In the genomic region with DNA sequence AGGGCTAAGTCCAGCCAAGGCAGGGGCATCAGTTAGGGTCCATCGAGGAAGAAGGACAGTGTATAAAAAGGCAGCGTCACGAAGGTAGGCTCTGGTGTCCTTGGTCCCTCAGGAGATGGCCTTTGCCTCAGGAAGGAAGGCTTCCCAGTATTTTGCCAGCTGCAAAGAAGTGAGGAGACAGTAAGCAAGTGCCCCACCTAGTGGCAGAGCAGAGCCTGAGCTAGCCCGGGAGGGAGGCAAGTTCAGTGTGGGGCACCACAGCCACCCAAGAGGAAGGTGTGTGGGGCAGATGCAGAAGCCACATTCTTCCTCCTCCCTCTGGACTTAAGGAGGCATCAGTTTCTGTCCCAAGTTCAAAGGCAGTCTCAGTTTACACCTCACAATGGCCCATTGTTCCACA, we compare ENCODE assay signal across 7 mouse cellular contexts. TPM values are rescaled to one million over a fixed set of nuclear protein-coding genes. Genes with fewer than 3 reads are reported as not detected.
A peak's percentile ranks its signal among the peaks of the same experiment; 100 is the strongest.
DNase-seq lines count a peak whose midpoint lies in the region; ATAC-seq and TF ChIP-seq lines count a peak whose summit lies in the region.

No protein-coding gene starts in this region.

- peak; percentile 70; the same call in 1 of the 2 replicates for TF ChIP-seq CTCF in cerebellum, adult 2 months (IDR thresholded peaks at IDR 0.05; ENCODE audit: borderline replicate concordance, insufficient read depth, low read depth, low read length)

- no peaks in the 10 kb centered on the region for H3K9me3 ChIP-seq in midbrain, embryonic 10.5 days (replicated peaks)
- H3K9me3 ChIP-seq in midbrain, embryonic 16.5 days (replicated peaks; ENCODE audit: control insufficient read depth, low read length, poor library complexity, severe bottlenecking): no peaks in the 10 kb centered on the region
- H3K9me3 ChIP-seq in hindbrain, embryonic 12.5 days (replicated peaks): no peaks in the 10 kb centered on the region
- no peaks in the 10 kb centered on the region for H3K9me3 ChIP-seq in liver, embryonic 15.5 days (replicated peaks)

- ATAC-seq in midbrain, embryonic 16.5 days: no peak
- no peak for ATAC-seq in hindbrain, embryonic 12.5 days (ENCODE audit: low FRiP score)
- ATAC-seq in liver, embryonic 15.5 days (ENCODE audit: insufficient read depth): 0 out of 2 replicates have a peak, but pooled peaks have one; percentile 32

- TF ChIP-seq POLR2A in cerebellum, adult 2 months (IDR thresholded peaks at IDR 0.05; ENCODE audit: borderline replicate concordance, insufficient read depth, low read length): no peak

- no peak overlapping the region for H3K27ac ChIP-seq in midbrain, embryonic 10.5 days (replicated peaks)
- no peak overlapping the region for H3K27ac ChIP-seq in midbrain, embryonic 16.5 days (ENCODE audit: low read length)
- H3K27ac ChIP-seq in cerebellum, adult 2 months (ENCODE audit: insufficient read depth, low read length): no peak overlapping the region
- peak overlapping the region; percentile 30; the same call in 1 of the 2 replicates for H3K27ac ChIP-seq in hindbrain, embryonic 12.5 days
- 0 out of 2 replicates have a peak overlapping the region, but pooled peaks have one; percentile 3 for H3K27ac ChIP-seq in liver, embryonic 15.5 days (replicated peaks)

- H3K4me1 ChIP-seq in midbrain, embryonic 10.5 days: peaks cover 3% of the 10 kb centered on the region; the same call in 1 of the 2 replicates
- H3K4me1 ChIP-seq in midbrain, embryonic 16.5 days (ENCODE audit: control insufficient read depth, insufficient read depth, low read length): no peaks in the 10 kb centered on the region
- H3K4me1 ChIP-seq in cerebellum, adult 2 months (ENCODE audit: control insufficient read depth, insufficient read depth, low read length): no peaks in the 10 kb centered on the region; the same call in 1 of the 2 replicates
- H3K4me1 ChIP-seq in hindbrain, embryonic 12.5 days: peaks cover 3% of the 10 kb centered on the region; the same call in 1 of the 2 replicates
- H3K4me1 ChIP-seq in liver, embryonic 15.5 days (replicated peaks): peaks cover 14% of the 10 kb centered on the region

- no peaks in the 10 kb centered on the region for H3K27me3 ChIP-seq in midbrain, embryonic 10.5 days (ENCODE audit: low read depth, poor library complexity, severe bottlenecking)
- no peaks in the 10 kb centered on the region for H3K27me3 ChIP-seq in midbrain, embryonic 16.5 days (ENCODE audit: control insufficient read depth, insufficient read depth, low read depth, low read length)
- H3K27me3 ChIP-seq in cerebellum, adult 2 months (ENCODE audit: control insufficient read depth, insufficient read depth, low read length): no peaks in the 10 kb centered on the region
- H3K27me3 ChIP-seq in hindbrain, embryonic 12.5 days: no peaks in the 10 kb centered on the region
- no peaks in the 10 kb centered on the region for H3K27me3 ChIP-seq in liver, embryonic 15.5 days

- WGBS in midbrain, embryonic 10.5 days: 60% methylated on average over 4 of the region's 4 CpGs
- 42% methylated on average over 4 of the region's 4 CpGs for WGBS in midbrain, embryonic 16.5 days
- 28% methylated on average over 4 of the region's 4 CpGs for WGBS in cerebellum, adult 2 months
- 42% methylated on average over 4 of the region's 4 CpGs for WGBS in hindbrain, embryonic 12.5 days
- WGBS in liver, embryonic 15.5 days (ENCODE audit: insufficient replicate concordance): 52% methylated on average over 4 of the region's 4 CpGs

- H3K4me3 ChIP-seq in midbrain, embryonic 10.5 days: no peak overlapping the region
- H3K4me3 ChIP-seq in midbrain, embryonic 16.5 days (ENCODE audit: low read depth, low read length): no peak overlapping the region
- H3K4me3 ChIP-seq in cerebellum, adult 2 months (replicated peaks; ENCODE audit: insufficient read depth, low read depth, low read length): no peak overlapping the region
- H3K4me3 ChIP-seq in hindbrain, embryonic 12.5 days: no peak overlapping the region
- H3K4me3 ChIP-seq in liver, embryonic 15.5 days (replicated peaks): no peak overlapping the region

- DNase-seq in midbrain, embryonic 10.5 days (ENCODE audit: low spot score): peak; percentile 50
- peak; percentile 76 for DNase-seq in R1 (ENCODE audit: low read depth, low spot score)
- DNase-seq in cerebellum, adult 2 months: peak; percentile 52 to 53
- DNase-seq in spleen, adult 12 weeks (ENCODE audit: low spot score): peak; percentile 51

- H3K9ac ChIP-seq in midbrain, embryonic 16.5 days (ENCODE audit: low read depth, low read length): no peak overlapping the region
- H3K9ac ChIP-seq in hindbrain, embryonic 12.5 days: no peak overlapping the region
- H3K9ac ChIP-seq in liver, embryonic 15.5 days: no peak overlapping the region

- no peak overlapping the region for H3K4me2 ChIP-seq in midbrain, embryonic 16.5 days (ENCODE audit: low read length)
- H3K4me2 ChIP-seq in hindbrain, embryonic 12.5 days (replicated peaks): no peak overlapping the region
- H3K4me2 ChIP-seq in liver, embryonic 15.5 days: no peak overlapping the region

- H3K36me3 ChIP-seq in midbrain, embryonic 10.5 days: peaks cover 80% of the 10 kb centered on the region
- peaks cover 39% of the 10 kb centered on the region for H3K36me3 ChIP-seq in midbrain, embryonic 16.5 days (ENCODE audit: control insufficient read depth, insufficient read depth, low read length)
- peaks cover 73% of the 10 kb centered on the region for H3K36me3 ChIP-seq in hindbrain, embryonic 12.5 days
- H3K36me3 ChIP-seq in liver, embryonic 15.5 days (replicated peaks): peaks cover 77% of the 10 kb centered on the region

RNA-seq across cellular contexts. Expression of a gene that starts 18.9 kb away (rescaled TPM):
- 2.7 and 3.7 TPM in 2 replicates for polyA plus RNA-seq in midbrain, embryonic 10.5 days (2016; fragmentation: Nextera tagmentation; extraction: Ambion mirVana)
- polyA plus RNA-seq in midbrain, embryonic 16.5 days (2015; fragmentation: Nextera tagmentation; extraction: Ambion mirVana): 11.2 and 13.1 TPM in 2 replicates
- polyA plus RNA-seq in cerebellum, adult 2 months (2012; rRNA removed): 8.8 and 9.7 TPM in 2 replicates
- 6.6 and 8.7 TPM in 2 replicates for polyA plus RNA-seq in hindbrain, embryonic 12.5 days (2016; fragmentation: Nextera tagmentation; extraction: Ambion mirVana)
- polyA plus RNA-seq in liver, embryonic 15.5 days (2015; fragmentation: Nextera tagmentation; extraction: Ambion mirVana): 34.9 and 36.4 TPM in 2 replicates

RNA-seq across cellular contexts. Expression of a gene that starts 28.4 kb away (rescaled TPM):
- 473 and 501 TPM in 2 replicates for polyA plus RNA-seq in midbrain, embryonic 10.5 days (2016; fragmentation: Nextera tagmentation; extraction: Ambion mirVana)
- polyA plus RNA-seq in midbrain, embryonic 16.5 days (2015; fragmentation: Nextera tagmentation; extraction: Ambion mirVana): 304 and 313 TPM in 2 replicates
- polyA plus RNA-seq in cerebellum, adult 2 months (2012; rRNA removed): 223 and 230 TPM in 2 replicates
- 456 and 477 TPM in 2 replicates for polyA plus RNA-seq in hindbrain, embryonic 12.5 days (2016; fragmentation: Nextera tagmentation; extraction: Ambion mirVana)
- 384 and 391 TPM in 2 replicates for polyA plus RNA-seq in liver, embryonic 15.5 days (2015; fragmentation: Nextera tagmentation; extraction: Ambion mirVana)

RNA-seq across cellular contexts. Expression of a gene that starts 38.0 kb away (rescaled TPM):
- 138 and 142 TPM in 2 replicates for polyA plus RNA-seq in midbrain, embryonic 10.5 days (2016; fragmentation: Nextera tagmentation; extraction: Ambion mirVana)
- 68.0 and 78.3 TPM in 2 replicates for polyA plus RNA-seq in midbrain, embryonic 16.5 days (2015; fragmentation: Nextera tagmentation; extraction: Ambion mirVana)
- 111 and 121 TPM in 2 replicates for polyA plus RNA-seq in cerebellum, adult 2 months (2012; rRNA removed)
- polyA plus RNA-seq in hindbrain, embryonic 12.5 days (2016; fragmentation: Nextera tagmentation; extraction: Ambion mirVana): 130 and 139 TPM in 2 replicates
- 62.7 and 64.8 TPM in 2 replicates for polyA plus RNA-seq in liver, embryonic 15.5 days (2015; fragmentation: Nextera tagmentation; extraction: Ambion mirVana)

RNA-seq across cellular contexts. Expression of a gene that starts 38.0 kb away (rescaled TPM):
- 150 and 156 TPM in 2 replicates for polyA plus RNA-seq in midbrain, embryonic 10.5 days (2016; fragmentation: Nextera tagmentation; extraction: Ambion mirVana)
- polyA plus RNA-seq in midbrain, embryonic 16.5 days (2015; fragmentation: Nextera tagmentation; extraction: Ambion mirVana): 61.0 and 69.5 TPM in 2 replicates
- polyA plus RNA-seq in cerebellum, adult 2 months (2012; rRNA removed): 24.3 and 25.9 TPM in 2 replicates
- polyA plus RNA-seq in hindbrain, embryonic 12.5 days (2016; fragmentation: Nextera tagmentation; extraction: Ambion mirVana): 123 and 126 TPM in 2 replicates
- 117 and 132 TPM in 2 replicates for polyA plus RNA-seq in liver, embryonic 15.5 days (2015; fragmentation: Nextera tagmentation; extraction: Ambion mirVana)

Comparison
In these comparisons a context has a peak if more than half of its experiments do, and no peak if none do; other contexts are left out.
1. H3K27ac ChIP-seq: peak in hindbrain, embryonic 12.5 days (single experiment) and liver, embryonic 15.5 days (single experiment); none in midbrain, embryonic 10.5 days (single experiment), midbrain, embryonic 16.5 days (single experiment) and cerebellum, adult 2 months (single experiment).
2. Peak in every context shown above with its lines, with median percentiles within 50 percentile points of each other: DNase-seq.